Comparison of ENCODE assay signal across 8 mouse cellular contexts in the genomic region with DNA sequence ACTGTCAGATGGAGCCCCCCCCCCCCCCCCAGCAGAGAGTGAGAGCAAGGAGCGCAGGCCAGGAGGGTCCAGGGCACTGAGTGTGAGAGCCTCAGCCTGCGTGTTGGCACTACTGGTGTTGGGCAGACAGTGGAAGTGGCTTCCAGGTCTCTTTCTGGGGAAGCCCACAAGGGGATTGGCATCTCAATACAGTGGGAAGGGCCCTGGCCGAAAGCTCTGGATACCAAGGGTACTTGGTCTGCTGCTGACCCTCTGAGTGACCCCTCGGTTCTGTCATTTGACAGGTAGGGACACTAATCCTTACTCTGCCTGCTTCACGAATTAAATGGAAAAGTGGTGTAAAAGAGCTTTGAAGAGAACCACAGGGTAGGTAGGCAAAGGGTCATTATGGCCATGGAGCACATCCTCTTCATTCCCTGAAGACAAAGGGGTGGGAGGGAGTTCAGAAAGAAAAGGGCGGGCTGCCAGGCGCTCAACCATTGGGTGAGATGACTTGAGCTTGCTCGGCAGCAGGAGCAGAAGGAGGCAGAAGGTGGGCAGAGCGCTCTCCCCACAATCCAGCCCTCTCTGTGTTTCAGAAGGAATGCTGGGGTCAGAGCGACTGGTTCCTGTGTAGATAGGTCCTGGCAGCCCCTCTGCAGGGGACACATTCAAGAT.
DNase-seq lines count a peak whose midpoint lies in the region; ATAC-seq and TF ChIP-seq lines count a peak whose summit lies in the region.

No protein-coding gene starts in this region.

- 30% methylated on average over 10 of the region's 10 CpGs for WGBS in forebrain, embryonic 12.5 days
- WGBS in forebrain, postnatal 0 days = 41% methylated on average over 10 of the region's 10 CpGs
- 54% methylated on average over 9 of the region's 10 CpGs for WGBS in embryonic facial prominence, embryonic 14.5 days
- WGBS in intestine, embryonic 16.5 days = 62% methylated on average over 9 of the region's 10 CpGs

- H3K9me3 ChIP-seq in forebrain, embryonic 12.5 days = peaks cover 4% of the 10 kb centered on the region; the same call in 1 of the 2 replicates
- no peaks in the 10 kb centered on the region for H3K9me3 ChIP-seq in forebrain, postnatal 0 days (ENCODE audit: low read length)
- H3K9me3 ChIP-seq in embryonic facial prominence, embryonic 14.5 days (ENCODE audit: control insufficient read depth, low read length) = peaks cover 6% of the 10 kb centered on the region; the same call in 1 of the 2 replicates
- peaks cover 4% of the 10 kb centered on the region for H3K9me3 ChIP-seq in intestine, embryonic 16.5 days (ENCODE audit: control insufficient read depth, low read length)

- peaks cover 21% of the 10 kb centered on the region for H3K4me1 ChIP-seq in forebrain, embryonic 12.5 days
- no peaks in the 10 kb centered on the region for H3K4me1 ChIP-seq in forebrain, postnatal 0 days (ENCODE audit: insufficient read depth)
- 0 out of 2 replicates have a peak, but pooled peaks cover 4% of the 10 kb centered on the region for H3K4me1 ChIP-seq in embryonic facial prominence, embryonic 14.5 days (ENCODE audit: control insufficient read depth, insufficient read depth, low read length)
- H3K4me1 ChIP-seq in intestine, embryonic 16.5 days (ENCODE audit: control insufficient read depth, insufficient read depth, low read length) = peaks cover 7% of the 10 kb centered on the region

- peaks cover 25% of the 10 kb centered on the region for H3K36me3 ChIP-seq in forebrain, embryonic 12.5 days (replicated peaks)
- H3K36me3 ChIP-seq in forebrain, postnatal 0 days (ENCODE audit: insufficient read depth) = peaks cover 31% of the 10 kb centered on the region
- H3K36me3 ChIP-seq in embryonic facial prominence, embryonic 14.5 days (ENCODE audit: control insufficient read depth, insufficient read depth, low read length) = no peaks in the 10 kb centered on the region
- H3K36me3 ChIP-seq in intestine, embryonic 16.5 days (ENCODE audit: control insufficient read depth, insufficient read depth, low read length) = no peaks in the 10 kb centered on the region

- peak; percentile 37; the same call in 1 of the 2 replicates for ATAC-seq in forebrain, embryonic 12.5 days (ENCODE audit: low FRiP score)
- no peak for ATAC-seq in forebrain, postnatal 0 days
- ATAC-seq in embryonic facial prominence, embryonic 14.5 days (ENCODE audit: low read depth) = no peak
- ATAC-seq in intestine, embryonic 16.5 days = peak; percentile 27; the same call in 1 of the 2 replicates

- no peak overlapping the region for H3K4me3 ChIP-seq in forebrain, embryonic 12.5 days (replicated peaks)
- H3K4me3 ChIP-seq in forebrain, postnatal 0 days (ENCODE audit: low read depth, low read length) = no peak overlapping the region
- peak overlapping the region; percentile 15 for H3K4me3 ChIP-seq in embryonic facial prominence, embryonic 14.5 days (ENCODE audit: low read depth, low read length)
- H3K4me3 ChIP-seq in intestine, embryonic 16.5 days (ENCODE audit: low read length) = peak overlapping the region; percentile 32; the same call in 1 of the 2 replicates

- no peak for TF ChIP-seq CTCF in forebrain, postnatal 0 days (IDR thresholded peaks at IDR 0.05; ENCODE audit: low read depth)

- H3K27me3 ChIP-seq in forebrain, embryonic 12.5 days = no peaks in the 10 kb centered on the region
- H3K27me3 ChIP-seq in forebrain, postnatal 0 days (ENCODE audit: insufficient read depth, low read length) = no peaks in the 10 kb centered on the region
- H3K27me3 ChIP-seq in embryonic facial prominence, embryonic 14.5 days (replicated peaks; ENCODE audit: control insufficient read depth, insufficient read depth, low read length) = no peaks in the 10 kb centered on the region
- no peaks in the 10 kb centered on the region for H3K27me3 ChIP-seq in intestine, embryonic 16.5 days (replicated peaks; ENCODE audit: control insufficient read depth, insufficient read depth, low read length)

- no peak for DNase-seq in forebrain, postnatal 0 days
- DNase-seq in R1 (ENCODE audit: low read depth, low spot score) = peak; percentile 46
- no peak for DNase-seq in embryonic facial prominence, embryonic 14.5 days (ENCODE audit: low spot score)
- peak; percentile 63 for DNase-seq in lung, postnatal 36 days
- DNase-seq in layer of hippocampus, postnatal 25 days (ENCODE audit: extremely low spot score in 1 of 2, low spot score in 1 of 2) = no peak
- no peak for DNase-seq in natural killer cell, adult 2 months (ENCODE audit: low spot score in 2 of 2)

- no peak overlapping the region for H3K27ac ChIP-seq in forebrain, embryonic 12.5 days
- H3K27ac ChIP-seq in forebrain, postnatal 0 days (ENCODE audit: low read depth, low read length) = no peak overlapping the region
- no peak overlapping the region for H3K27ac ChIP-seq in embryonic facial prominence, embryonic 14.5 days (replicated peaks; ENCODE audit: low read depth, low read length)
- H3K27ac ChIP-seq in intestine, embryonic 16.5 days (ENCODE audit: low read length) = peak overlapping the region; percentile 39; the same call in 1 of the 2 replicates

- peak overlapping the region; percentile 35 for H3K4me2 ChIP-seq in forebrain, embryonic 12.5 days
- no peak overlapping the region for H3K4me2 ChIP-seq in forebrain, postnatal 0 days (ENCODE audit: low read depth)
- peak overlapping the region; percentile 46 for H3K4me2 ChIP-seq in embryonic facial prominence, embryonic 14.5 days (ENCODE audit: low read depth, low read length)
- peak overlapping the region; percentile 57 for H3K4me2 ChIP-seq in intestine, embryonic 16.5 days (ENCODE audit: low read depth, low read length)

- no peak overlapping the region for H3K9ac ChIP-seq in forebrain, embryonic 12.5 days
- H3K9ac ChIP-seq in forebrain, postnatal 0 days = no peak overlapping the region
- H3K9ac ChIP-seq in embryonic facial prominence, embryonic 14.5 days (ENCODE audit: low read depth, low read length) = 0 out of 2 replicates have a peak overlapping the region, but pooled peaks have one; percentile 12
- H3K9ac ChIP-seq in intestine, embryonic 16.5 days (ENCODE audit: low read depth, low read length) = peak overlapping the region; percentile 60

Comparison
In these comparisons a context has a peak if more than half of its experiments do, and no peak if none do; other contexts are left out.
1. ATAC-seq: peak in forebrain, embryonic 12.5 days (single experiment) and intestine, embryonic 16.5 days (single experiment); none in forebrain, postnatal 0 days (single experiment) and embryonic facial prominence, embryonic 14.5 days (single experiment).
2. H3K4me3 ChIP-seq: peak in embryonic facial prominence, embryonic 14.5 days (single experiment) and intestine, embryonic 16.5 days (single experiment); none in forebrain, embryonic 12.5 days (single experiment) and forebrain, postnatal 0 days (single experiment).
3. H3K9ac ChIP-seq: peak in embryonic facial prominence, embryonic 14.5 days (single experiment) and intestine, embryonic 16.5 days (single experiment); none in forebrain, embryonic 12.5 days (single experiment) and forebrain, postnatal 0 days (single experiment).
4. DNase-seq: peak in R1 (single experiment) and lung, postnatal 36 days (single experiment); none in forebrain, postnatal 0 days (single experiment), embryonic facial prominence, embryonic 14.5 days (single experiment), layer of hippocampus, postnatal 25 days (0 of 2) and natural killer cell, adult 2 months (0 of 2).